Mouse (Mus musculus): ENCODE results near the gene Ntn1.

- TF ChIP-seq POLR2A (IDR thresholded peaks at IDR 0.05; ENCODE audit: low read depth, low read length) (no peak), CTCF (IDR thresholded peaks at IDR 0.05; ENCODE audit: extremely low read depth, insufficient read length, insufficient replicate concordance, low read depth, low read length) (no peak)
These were observed 196.2 kb downstream of the Ntn1 start for GRCm38 (mm10) chr11:68204407-68204806.

Data from small intestine, adult 2 months (tissue).